Mouse (Mus musculus) layer of hippocampus, postnatal 14 days (tissue): ENCODE data around the gene Rabl3. TPM values are rescaled to one million over a fixed set of nuclear protein-coding genes. Genes with fewer than 3 reads are reported as not detected.

Experiments used
- DNase-seq, 2 experiments: peaks; one replicate each; pipeline ENCODE4 v3.0.0; 2021 to 2022; ENCODE audit warnings: low spot score in 2 of 2, mixed read lengths in 1 of 2
- long read RNA-seq, 2 experiments: library from polyadenylated mRNA; stranded (forward); transcript quantifications; one replicate each; pipeline ENCODE4 v2.0.0; 2021
- total RNA-seq, 2 experiments: library from RNA; stranded (reverse); gene quantifications; 2 replicates each; pipeline ENCODE4 v1.2.3; 2021

Gene Rabl3
- total RNA-seq: 1 to 10 TPM; 9.2 to 9.6 TPM
- long read RNA-seq, experiment 1, transcript Rabl3-201 (8 exons, 2,031 nt): major isoform, 7 of 7 reads
- long read RNA-seq, experiment 1, partial matches to known transcripts: 0 of 7 reads
- long read RNA-seq, experiment 1, other reads (novel, unspliced or antisense): 0 of 7 reads
- long read RNA-seq, experiment 2, partial matches to known transcripts: 1 of 5 reads
- long read RNA-seq, experiment 2, other reads (novel, unspliced or antisense): 0 of 5 reads

DNA sequence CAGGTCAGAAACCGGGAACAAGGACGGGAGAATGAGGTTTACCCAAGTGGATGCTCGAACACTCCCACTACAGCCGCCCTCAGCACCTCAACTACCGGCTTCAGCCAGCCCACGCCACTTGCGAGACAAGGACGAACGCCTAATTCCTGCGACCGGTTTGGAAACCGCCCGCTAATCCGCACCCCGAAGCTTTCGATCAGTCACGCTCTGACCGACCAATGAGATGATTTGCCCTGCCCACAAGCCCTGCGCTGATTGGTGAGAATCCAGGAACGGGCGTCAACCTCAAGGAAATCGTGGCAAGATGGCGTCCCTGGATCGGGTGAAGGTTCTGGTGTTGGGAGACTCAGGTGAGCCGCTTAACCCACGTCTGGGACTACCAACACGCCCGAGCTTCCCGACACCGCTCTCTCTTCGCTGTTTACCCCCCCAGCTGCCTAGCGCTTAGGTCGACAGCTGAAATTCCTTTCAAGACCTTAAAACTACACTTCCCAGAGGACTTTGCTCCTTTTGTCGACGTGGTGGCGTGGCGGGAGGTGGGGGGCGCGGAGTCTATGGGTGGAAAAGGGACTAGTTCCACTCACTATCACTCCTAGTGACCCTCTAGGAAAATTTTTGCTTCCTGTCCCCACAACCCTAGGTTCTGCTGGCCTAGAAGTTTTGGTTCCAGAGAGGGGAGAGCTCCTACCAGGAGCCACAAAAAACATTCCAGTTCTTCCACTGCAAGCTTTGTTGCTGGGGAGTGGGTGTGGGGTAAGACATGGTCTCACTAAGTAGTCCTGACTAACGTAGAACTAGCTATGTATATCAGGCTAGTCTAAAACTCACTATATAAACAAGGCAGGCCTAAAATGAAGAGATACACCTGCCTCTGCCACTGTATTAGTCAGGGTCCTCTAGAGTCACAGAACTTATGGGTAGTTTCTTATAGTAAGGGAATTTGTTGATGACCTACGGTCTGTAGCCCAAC lies at the start of gene Rabl3, which contains the start of gene Gtf2e1:
Gene Rabl3, plus strand, starts transcription at position 275 of the 970 bp plus-strand sequence.
Gene Gtf2e1, minus strand, starts transcription at position 179 of the 970 bp plus-strand sequence.
- DNase-seq: peak; percentile 99

DNA sequence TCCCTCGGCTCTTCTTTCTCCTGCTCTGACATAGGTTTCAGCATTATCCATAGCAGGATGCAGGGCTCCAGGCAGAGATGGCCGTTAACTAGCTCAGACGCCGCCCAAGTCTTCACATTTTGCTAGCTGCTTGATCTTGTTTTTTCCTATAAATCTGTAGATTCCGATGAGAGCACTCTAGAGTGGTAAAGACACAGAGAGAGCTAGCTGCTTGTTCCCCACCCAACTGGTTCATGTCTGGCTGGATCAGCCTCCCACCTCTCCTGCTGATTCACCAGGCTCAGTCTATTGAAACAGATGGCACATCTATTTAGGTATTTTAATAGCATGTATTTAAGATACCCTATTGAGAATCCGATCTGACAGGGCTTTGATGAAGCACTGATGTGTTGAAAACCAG lies 44.7 kb upstream of the Rabl3 start:
- DNase-seq: peak in 1 of 2 experiments; percentile 55

DNA sequence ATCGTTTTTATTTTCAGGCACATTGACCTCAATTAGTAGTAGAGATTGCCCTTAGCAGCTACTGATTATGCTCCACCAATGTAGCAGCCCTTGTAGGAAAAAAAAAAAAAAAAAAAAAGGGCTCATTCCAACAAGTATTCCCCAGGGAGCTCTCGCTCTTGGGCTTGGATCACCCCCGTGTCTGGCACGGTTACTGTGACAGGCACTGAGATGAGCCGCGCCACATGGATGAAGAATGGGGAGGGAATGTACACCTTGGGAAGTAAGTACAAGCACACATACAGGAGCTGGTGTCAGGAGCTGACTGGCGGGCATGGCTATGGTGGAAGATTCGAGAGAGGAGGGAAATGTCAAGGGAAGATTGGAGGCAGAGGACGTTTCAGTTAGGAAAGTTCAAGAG lies 41.1 kb upstream of the Rabl3 start:
- no peak for DNase-seq

DNA sequence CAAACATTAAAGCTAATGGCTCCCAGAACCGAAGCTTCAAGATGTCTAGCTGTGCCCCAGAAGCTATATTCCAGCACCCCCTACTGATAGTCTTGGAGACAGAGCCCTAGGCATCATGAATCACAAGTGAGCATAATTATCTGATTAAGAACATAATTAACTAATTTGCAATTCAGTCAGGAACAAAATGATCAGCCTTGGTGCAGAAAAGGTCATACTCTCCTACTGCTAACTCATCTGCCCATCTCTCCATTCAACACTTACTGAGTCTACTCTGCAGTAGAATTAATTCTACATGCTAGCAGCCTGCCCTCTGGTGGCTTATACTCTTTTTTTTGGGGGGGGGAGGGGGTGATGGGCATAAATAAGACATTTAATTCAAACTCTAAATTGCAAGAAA lies 35.2 kb upstream of the Rabl3 start:
- DNase-seq: peak in 1 of 2 experiments; percentile 36

DNA sequence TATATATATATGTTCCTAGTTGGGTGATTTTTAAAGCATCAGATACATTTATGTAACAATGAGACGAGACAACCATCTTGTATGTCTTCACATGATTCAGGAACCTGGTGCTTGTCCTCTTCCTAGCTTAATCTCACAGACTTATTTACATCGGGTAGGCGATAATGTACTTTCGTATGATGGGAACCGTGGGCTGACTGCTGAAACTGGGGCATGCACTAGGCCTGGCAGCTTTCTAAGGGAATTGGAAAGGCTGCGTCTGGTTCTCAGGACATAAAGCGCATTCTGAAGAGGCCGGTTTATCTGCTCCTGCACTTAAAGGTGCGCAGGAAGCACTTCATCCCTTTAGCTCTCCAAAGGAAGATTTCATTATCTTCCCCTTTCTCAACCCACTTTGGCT lies 32.9 kb upstream of the Rabl3 start:
- no peak for DNase-seq

DNA sequence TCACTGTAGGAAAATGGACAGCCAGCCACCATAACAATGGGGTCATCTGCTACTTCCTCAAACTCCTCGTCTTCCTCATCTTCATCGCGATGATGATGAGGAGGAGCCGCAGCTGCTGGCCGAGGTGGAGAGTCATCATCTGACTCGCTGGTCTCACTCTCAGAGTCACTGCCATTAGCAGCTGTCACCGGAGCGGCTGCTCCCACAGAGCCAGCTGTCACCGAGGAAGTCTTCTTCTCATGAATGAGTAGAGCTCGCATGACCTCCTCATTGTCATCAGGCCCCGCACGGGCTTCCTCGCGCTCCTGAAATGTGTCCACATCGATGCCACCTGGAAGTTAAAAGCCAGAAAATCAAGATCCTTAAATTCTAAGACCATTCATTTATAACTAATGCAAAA lies 28.2 kb upstream of the Rabl3 start:
- DNase-seq: no peak

DNA sequence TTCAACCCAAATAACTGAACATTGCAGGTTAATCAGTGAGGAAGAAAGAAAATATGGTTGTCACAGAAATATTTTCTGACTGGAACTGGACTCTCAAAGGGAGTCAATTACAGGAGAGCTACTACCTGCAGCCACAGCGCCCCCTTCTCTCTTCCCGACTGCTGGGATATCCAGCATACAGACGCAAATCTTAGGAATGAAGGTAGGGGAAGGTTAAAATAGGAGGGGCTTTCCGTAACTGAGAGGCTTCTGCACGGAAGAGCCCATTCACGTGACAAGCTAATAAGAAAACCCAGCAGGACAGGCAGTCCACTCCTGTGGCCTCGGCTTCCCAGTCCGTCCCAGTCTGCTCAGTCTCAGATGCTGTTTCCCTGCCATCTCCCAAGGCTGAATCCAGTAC lies 25.0 kb upstream of the Rabl3 start:
- DNase-seq: no peak

DNA sequence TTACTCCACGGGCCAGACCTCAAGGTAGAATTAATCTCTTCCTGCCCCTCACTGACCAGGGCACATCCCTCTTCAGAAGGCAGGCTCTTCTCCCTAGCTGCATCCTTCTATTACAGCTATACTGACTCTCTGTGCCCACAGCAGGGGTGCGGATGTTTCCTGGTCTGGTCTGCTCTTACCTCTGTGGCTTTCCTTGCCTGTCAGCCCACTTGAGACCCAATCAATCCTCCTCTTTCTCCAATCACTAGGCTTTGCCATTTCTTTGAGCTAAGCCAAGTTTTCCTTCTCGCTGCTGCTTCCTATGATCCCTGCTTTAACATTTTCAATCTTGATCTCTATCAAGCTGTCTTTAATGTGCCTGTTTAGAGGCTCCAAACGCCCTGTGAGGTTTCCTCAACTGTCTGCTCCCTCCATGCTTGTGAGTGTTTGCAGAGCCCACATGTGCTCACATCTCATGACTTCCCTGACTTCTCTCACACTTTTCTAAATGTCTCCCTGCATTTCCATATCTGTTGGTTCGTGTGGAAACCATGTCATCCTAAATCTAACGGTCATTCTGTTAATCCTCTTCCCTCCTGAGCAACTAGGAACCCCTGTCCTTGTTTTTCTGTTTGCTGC lies 23.2 kb upstream of the Rabl3 start:
- no peak for DNase-seq

- DNase-seq: no peak
Measured at GRCm38 (mm10) chr16:37517596-37518211, 22.0 kb upstream of the Rabl3 start.

DNA sequence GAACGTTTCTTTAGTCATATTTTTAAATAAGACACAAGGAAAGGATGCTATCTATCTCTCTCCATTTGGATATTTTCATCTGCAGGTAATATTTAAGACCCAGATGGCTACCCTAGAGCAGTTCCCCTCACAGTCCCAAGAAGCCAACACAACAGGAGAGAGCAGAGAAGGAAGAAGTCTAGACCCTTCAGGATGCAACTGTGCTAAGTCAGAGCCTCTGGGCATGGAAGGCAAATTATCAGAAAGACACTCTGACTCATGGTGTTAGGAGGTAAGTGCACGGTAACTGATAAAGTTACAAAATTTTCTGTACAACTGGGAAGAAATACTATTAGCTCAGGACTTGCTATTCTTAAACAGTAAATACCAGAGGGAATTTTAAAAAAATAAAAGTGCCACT lies 21.0 kb upstream of the Rabl3 start:
- DNase-seq: no peak

GRCm38 (mm10) chr16:37519721-37520120 lies 20.0 kb upstream of the Rabl3 start:
- no peak for DNase-seq

DNA sequence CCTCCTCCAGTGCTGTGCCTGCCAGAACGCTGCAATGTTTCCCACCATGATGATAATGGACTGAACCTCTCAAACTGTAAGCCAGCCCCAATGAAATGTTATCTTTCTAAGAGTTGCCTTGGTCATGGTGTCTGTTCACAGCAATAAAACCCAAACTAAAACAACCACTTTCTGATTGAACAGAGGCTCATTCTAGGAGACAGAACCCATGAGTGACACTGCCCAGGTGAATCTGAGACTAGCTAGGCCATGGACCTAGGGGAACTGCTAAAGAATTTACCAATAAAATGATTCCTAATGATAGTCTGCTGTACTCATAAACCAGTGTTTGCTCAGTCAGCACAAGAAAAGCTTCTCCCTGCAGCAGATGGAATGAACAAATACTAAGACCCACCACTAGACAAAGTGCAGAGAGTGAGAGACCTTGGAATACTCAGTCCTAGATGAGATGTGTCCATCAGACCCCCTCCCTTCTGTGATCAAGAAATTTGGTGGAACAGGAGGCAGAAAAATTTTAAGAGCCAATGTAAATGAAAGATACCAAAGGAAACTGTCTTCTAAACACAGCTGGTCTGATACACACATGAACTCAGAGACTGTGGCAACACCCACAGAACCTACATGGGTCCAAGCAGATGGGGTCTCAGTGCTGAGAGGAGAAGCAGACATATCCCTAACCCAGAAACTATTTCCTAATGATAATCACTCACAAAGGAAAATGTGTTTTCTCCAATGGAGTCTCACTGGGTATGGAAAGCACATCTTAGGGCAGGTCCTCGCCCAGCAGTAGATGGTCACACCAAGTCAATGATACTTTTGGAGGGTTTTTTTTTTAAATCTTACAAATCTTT lies 19.3 kb upstream of the Rabl3 start:
- no peak for DNase-seq

GRCm38 (mm10) chr16:37522100-37522697 lies 17.5 kb upstream of the Rabl3 start:
- DNase-seq: no peak

- no peak for DNase-seq
Measured at GRCm38 (mm10) chr16:37525121-37525520, 14.6 kb upstream of the Rabl3 start.

- no peak for DNase-seq
Measured at GRCm38 (mm10) chr16:37526688-37527223, 12.9 kb upstream of the Rabl3 start.

- DNase-seq: no peak
Measured at GRCm38 (mm10) chr16:37530170-37530569, 9.5 kb upstream of the Rabl3 start.

- no peak for DNase-seq
Measured at GRCm38 (mm10) chr16:37532046-37532445, 7.6 kb upstream of the Rabl3 start.

GRCm38 (mm10) chr16:37533369-37534068 lies 6.2 kb upstream of the Rabl3 start:
- DNase-seq: no peak

- no peak for DNase-seq
Measured at GRCm38 (mm10) chr16:37539240-37539610, 460 bp upstream of the Rabl3 start.
